Mouse (Mus musculus) ovary, postnatal 10 days (tissue): ENCODE measurements at regions not wholly inside any gene's neighbourhood (a gene's known extent, or its start where the extent isn't known, plus 50 kb on each side); places are given as distances from the start of the nearest gene placed in this dataset.
"Not testable (repeated sequence)": the region's sequence is repeated elsewhere in the genome, so short reads cannot be mapped to it uniquely, and the experiment has no call there.

Experiments
- DNase-seq: peaks from one replicate; pipeline ENCODE4 v3.0.0; 2022; ENCODE audit warnings: low spot score

DNA sequence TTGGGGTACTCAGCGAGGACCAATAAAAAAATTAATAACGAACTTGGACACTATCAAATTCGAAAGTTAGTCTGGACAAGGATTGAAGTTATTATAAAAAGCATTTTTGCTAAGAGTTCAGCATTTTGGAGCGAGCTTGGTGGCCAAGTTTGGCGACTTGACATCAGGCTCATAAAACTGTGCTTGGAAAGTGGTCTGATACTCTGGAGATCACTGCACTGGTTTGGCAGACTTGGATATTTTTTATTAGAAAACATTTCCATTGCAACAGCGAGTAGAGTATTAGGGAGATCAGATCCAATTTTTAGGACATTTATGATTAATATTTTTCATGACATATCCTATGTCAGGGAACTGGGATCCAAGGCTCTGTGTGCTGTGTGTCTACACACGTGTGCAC, 153.7 kb upstream of the Intu start:
- no peak for DNase-seq

DNA sequence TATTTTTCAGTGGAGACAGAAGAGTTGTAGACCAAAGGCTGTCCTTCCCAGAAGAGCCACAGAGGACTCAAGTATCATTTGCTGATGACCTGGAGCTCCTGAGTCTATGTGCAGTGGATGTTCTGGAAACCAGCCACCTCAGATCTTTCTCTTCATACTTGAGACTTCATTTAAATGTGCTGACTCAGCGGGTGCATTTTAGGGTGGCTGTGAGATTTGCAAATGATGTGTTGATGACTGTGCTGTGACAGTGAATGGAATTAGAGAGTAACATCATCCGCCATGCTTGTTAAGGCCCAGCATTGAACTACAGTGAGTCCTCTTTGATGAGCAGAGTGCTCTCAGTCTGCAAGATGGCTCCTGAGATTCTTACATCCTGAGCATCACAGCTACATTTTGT, 152.0 kb upstream of the Intu start:
- no peak for DNase-seq

GRCm38 (mm10) chr3:40391631-40392030, 139.5 kb upstream of the Intu start:
- peak; percentile 14 for DNase-seq

DNA sequence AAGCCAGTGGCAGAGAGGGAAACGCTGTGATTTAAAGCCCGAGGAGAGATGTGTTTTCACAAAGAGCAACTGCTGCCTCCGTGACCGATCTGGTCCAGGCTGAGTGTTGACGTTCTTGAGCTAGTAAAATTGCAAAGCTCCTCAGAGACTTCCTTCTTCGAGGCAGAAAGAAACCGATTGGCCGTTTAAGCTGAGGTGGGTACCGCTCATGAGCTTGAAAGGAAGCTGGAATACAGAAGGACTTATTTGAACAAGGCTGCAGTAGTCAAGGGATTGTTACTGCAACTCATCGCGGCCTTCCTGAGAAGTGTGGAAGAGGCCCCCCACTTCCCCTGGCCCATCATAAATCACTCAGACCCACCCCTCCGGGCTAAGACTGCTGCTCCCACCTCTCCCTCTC, 132.9 kb upstream of the Intu start:
- no peak for DNase-seq

GRCm38 (mm10) chr3:40403402-40403801, 127.7 kb upstream of the Intu start:
- no peak for DNase-seq

GRCm38 (mm10) chr3:40405095-40405948, 125.8 kb upstream of the Intu start:
- DNase-seq, result no peak

DNA sequence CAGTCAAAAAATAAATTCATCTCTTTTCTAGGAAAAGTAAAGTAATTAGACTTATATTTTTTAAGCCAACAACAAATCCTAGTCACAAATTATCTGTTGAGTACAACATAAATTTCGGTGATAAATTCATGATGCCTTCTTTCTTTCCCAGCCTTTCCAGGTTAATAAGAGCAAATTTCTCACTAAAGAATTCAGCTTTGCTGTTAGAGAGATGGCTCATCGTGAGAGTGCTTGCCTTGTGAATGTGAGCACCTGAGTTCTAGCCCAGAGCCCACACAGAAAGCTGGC, 125.2 kb upstream of the Intu start:
- no peak for DNase-seq

DNA sequence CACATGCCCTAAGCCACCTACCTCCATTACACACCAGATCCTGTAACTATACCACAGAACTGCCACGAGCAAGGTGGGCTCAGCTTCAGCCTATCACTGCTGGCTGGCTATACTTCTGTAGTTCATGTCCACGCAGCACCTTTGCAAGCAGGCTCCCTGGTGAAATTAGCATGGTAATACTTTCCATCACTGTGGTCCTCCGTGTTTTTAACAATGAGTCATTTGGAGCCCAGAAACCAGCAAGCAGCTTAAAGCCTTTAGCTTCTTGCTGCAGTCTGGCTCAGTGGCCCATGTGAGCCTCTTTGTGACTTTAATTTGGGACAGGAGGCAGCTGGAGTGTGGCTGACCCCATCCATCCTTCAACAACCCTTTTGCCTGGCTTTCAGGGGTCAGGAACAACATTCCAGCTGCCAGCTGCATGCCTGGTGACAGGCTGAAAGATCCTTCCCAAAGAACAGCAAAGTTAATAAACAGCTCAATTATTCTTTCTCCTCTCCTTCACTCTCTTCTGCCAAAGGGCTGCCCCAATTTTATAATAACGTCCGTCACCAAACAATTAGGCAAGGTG, 122.1 kb upstream of the Intu start:
- DNase-seq, result no peak

GRCm38 (mm10) chr3:40410749-40411310, 120.3 kb upstream of the Intu start:
- no peak for DNase-seq

DNA sequence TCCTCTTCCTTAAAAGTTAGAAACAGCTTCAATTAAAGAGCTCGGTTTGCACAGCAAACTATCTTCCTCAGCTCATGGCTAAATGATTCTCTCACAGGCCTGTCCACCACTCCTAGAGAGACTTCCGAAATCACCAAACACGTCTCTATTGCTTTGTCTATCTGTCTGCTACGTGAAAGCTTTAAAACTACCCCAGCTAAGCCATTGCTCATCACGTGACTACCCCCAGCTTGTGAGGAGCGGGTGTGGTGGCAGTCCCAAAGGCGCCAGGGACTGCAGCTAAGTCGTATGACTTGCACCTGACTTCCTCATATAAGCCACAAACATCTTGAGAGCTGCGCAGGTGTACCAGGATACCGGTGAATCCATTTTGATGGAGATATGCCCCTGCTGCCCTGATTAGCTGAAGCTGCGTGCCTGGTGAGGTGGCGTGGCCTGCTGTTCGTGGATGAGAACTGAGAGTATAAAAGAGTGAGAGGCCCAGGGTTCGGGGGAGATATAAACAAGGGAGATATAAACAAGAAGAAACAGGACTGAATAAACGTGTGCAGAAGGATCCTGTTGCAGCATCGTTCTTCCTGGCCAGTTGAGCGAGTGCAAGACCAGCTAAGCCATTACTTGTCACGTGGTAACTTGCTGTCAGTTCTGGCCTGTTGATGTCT, 105.8 kb upstream of the Intu start:
- DNase-seq, result not testable (repeated sequence)

GRCm38 (mm10) chr3:40426070-40426469, 105.0 kb upstream of the Intu start:
- no peak for DNase-seq

- no peak for DNase-seq
Measured at GRCm38 (mm10) chr3:40428021-40428420, 103.1 kb upstream of the Intu start.

- no peak for DNase-seq
Measured at GRCm38 (mm10) chr3:40438251-40438650, 92.8 kb upstream of the Intu start.

DNA sequence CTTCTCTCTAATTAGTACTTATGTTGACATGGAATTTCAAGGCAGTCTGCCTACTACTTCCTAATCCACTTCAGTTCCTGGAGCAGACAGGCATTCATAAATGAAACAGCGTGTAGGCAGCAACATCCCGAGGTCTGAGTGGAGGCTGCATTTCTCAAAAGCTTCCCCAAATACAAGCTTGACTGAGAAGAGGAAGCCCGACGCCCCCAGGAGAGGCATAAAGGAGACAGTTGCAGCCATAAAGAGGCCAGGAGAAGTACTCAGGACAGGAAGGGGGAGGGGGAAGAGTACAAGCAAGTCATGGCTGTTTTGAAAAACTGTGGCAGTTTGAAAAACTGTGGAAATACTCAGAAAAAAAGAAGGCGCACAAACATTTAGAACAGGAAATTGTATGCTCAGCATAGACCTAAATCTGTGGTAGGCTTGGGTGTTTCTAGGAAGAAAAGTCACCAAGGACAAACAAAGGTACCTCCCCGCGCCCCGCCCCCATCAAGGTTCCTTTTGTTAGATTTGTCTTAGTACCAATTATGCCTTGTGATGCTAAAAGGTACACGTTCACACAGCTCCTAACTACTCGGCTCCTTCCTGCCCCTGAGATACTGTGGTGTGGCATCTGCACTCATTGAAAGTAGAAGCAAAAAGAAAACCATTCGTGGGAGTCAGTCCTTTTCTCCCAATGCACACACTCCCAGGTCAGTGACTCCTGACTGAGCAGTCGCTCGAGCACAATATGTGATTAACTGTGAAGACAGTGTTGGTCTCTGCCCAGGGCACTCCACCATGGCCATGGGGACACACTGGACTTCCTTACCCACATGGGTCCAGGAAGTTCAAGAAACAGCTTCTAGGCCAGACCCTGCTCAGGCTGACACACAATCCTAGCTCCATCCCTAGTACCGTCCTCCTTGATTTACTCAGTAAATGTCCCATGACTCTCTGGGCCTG, 89.7 kb upstream of the Intu start:
- no peak for DNase-seq

DNA sequence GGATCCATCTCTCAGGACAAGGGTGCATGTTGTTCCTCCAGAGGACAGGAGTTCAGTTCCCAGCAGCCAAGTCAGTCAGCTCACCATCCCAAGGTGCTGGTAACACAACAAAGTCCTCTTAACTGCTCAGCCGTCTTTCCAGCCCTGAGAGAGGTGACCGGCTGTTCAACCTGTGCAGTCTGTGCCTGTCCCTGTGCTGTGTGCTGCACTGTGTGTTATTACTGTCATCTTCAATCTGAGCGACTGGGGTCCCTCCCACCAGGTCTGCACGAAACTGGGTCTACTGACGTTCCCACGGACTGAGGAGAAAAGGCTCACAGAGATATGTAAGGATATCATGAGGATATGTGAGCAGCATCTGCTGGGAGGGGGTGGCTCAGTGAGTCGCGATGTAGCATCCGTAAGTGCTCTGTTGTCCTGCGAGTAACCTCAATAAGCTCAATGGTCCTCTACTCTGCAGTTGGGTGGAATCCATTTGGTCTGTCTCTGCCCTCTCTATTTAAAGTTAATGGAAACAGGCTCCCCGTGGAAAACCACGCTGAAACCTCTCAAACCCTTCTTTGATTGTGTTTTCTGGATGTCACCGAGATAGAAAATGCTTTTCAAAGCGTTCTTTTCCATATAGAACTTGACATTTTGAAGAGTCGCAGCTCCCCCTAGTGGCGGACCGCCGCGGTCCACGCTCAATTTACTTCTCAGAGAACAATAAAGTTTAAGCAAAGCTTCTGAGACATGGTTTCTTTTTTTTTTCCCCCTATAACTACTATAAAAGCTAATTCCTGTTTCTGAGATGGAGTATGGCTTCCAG, 87.1 kb upstream of the Intu start:
- peak; percentile 35 for DNase-seq

DNA sequence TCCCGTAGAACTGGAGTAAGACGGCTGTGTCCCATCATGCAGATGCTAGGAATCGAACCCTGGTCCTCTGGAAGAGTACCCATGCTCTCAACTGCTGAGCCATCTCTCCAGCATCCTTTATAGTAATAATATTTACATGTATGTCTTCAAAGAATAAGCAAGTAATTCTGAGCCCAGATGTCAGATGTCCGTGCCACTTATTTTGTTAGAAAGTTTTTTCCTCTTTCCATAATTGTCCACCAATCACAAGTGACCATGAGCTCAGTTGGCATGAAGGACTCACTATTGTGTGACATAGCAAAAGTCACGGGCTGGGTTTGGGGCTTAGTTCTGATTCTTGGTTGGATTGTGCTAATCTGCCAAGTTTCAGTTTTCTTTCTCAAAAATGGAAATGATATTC, 78.1 kb upstream of the Intu start:
- DNase-seq, result no peak

DNA sequence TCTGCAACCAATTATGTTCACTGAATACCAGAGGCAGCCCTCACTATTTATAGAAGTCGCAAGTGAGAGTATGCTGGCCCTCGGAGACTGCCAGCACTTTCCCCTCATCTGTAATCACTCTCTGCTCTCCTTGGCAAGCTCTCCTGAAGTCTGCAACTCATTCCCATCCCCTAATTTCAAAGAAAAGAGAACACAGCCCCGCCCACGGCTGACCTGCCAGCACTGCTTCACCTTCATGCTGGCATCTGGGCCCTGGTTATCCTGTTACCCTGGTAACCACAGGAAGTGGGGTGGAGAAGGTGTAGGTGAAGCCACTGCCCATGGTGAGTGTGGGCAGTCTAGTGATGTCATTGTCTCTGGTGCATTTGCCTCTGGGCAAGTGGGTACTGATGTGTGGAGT, 77.5 kb upstream of the Intu start:
- no peak for DNase-seq

DNA sequence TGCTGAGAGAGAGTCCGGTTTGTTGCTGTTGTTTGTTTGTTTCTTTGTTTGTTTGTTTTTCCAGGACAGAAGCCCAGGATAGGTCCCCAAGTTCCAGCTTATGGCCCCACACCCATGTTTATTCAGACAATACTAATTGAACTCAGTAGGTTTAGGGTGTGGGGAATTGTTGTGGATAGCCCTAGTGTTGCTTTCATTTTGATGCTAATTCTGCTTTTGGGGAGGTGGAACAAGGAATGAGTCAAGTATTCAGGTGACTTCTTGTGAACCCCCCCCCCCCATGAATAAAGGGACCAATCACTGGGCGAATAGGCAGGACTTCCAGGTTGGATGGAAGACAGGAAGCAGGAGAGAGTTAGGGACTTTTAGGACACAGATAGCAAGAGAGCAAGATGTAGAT, 75.0 kb upstream of the Intu start:
- DNase-seq, result no peak

- no peak for DNase-seq
Measured at GRCm38 (mm10) chr3:40458490-40458889, 72.6 kb upstream of the Intu start.

DNA sequence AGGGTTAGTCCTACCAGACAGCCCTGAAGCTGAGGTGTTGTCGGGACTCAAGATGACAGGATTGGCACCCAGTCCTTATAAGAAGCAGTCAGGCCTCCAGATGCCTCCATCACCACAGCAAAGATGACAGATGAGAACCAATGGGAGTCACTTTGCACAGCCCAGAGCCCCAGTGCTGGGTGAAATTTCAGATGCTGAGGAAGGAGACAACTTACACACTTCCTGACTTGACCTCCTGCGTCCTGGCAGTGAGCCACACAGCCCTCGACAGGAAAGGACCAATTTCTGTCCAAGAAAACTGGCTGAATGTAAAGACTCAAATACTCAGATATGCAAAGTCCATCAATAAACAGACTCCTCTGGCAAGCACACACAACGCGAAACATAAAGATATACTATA, 67.6 kb upstream of the Intu start:
- no peak for DNase-seq

- no peak for DNase-seq
Measured at GRCm38 (mm10) chr3:40470101-40470500, 61.0 kb upstream of the Intu start.
